Mouse (Mus musculus) hindbrain, embryonic 14.5 days (tissue): ENCODE data around the gene Larp1. TPM values are rescaled to one million over a fixed set of nuclear protein-coding genes. Genes with fewer than 3 reads are reported as not detected.
"Not testable (repeated sequence)": the region's sequence is repeated elsewhere in the genome, so short reads cannot be mapped to it uniquely, and the experiment has no call there.

Source experiments
- ATAC-seq: fragments of 200-750 bp; cut with Nextera tagmentation; 2 replicates; pipeline ENCODE4 v1.8.0; 2017; ENCODE audit warnings: moderate number of reproducible peaks, mild to moderate bottlenecking, moderate TSS enrichment, moderate library complexity; ENCODE audit not compliant: low FRiP score
- DNase-seq: peaks from one replicate; pipeline ENCODE4 v3.0.0-alpha.2; 2015; ENCODE audit warnings: low spot score
- H3K27ac ChIP-seq: fragments of 300-500 bp; sonication (generic); 2 replicates; pipeline ENCODE4 v1.5.1; 2014; ENCODE audit warnings: mild to moderate bottlenecking, moderate library complexity
- H3K27me3 ChIP-seq: fragments of 300-500 bp; sonication (generic); 2 replicates; pipeline ENCODE4 v1.6.1; 2014; ENCODE audit warnings: mild to moderate bottlenecking, low read length, mixed read lengths; ENCODE audit not compliant: control insufficient read depth, insufficient read depth
- H3K36me3 ChIP-seq: fragments of 300-500 bp; sonication (generic); replicated peaks from 2 replicates; pipeline ENCODE4 v1.6.1; 2014; ENCODE audit not compliant: control insufficient read depth, insufficient read depth
- H3K4me1 ChIP-seq: fragments of 300-500 bp; sonication (generic); replicated peaks from 2 replicates; pipeline ENCODE4 v1.6.1; 2014; ENCODE audit warnings: antibody characterized with exemption, low read length, mixed read lengths; ENCODE audit not compliant: control insufficient read depth, insufficient read depth
- H3K4me2 ChIP-seq: fragments of 300-500 bp; sonication (generic); replicated peaks from 2 replicates; pipeline ENCODE4 v1.6.1; 2014; ENCODE audit warnings: mild to moderate bottlenecking, moderate library complexity
- H3K4me3 ChIP-seq: fragments of 300-500 bp; sonication (generic); replicated peaks from 2 replicates; pipeline ENCODE4 v1.5.1; 2014; ENCODE audit warnings: mild to moderate bottlenecking, low read length
- H3K9ac ChIP-seq: fragments of 300-500 bp; sonication (generic); 2 replicates; pipeline ENCODE4 v1.6.1; 2014
- H3K9me3 ChIP-seq: fragments of 300-500 bp; sonication (generic); 2 replicates; pipeline ENCODE4 v1.6.1; 2016; ENCODE audit warnings: low read length; ENCODE audit not compliant: control insufficient read depth
- WGBS: fragments of 180-500 bp; shearing (Covaris S2); extraction: QIAGEN DNeasy Blood & Tissue Kit; methylation state at CpG from one replicate; pipeline ENCODE4 v1.1.7; 2014; 5-methylcytosine and 5-hydroxymethylcytosine counted together
- polyA plus RNA-seq: library from polyadenylated mRNA; unstranded; fragments of >200 nt; fragmentation: Nextera tagmentation; extraction: Ambion mirVana; gene quantifications from 2 replicates; pipeline ENCODE4 v1.2.1, GENCODE M21; 2014

Larp1 gene
- polyA plus RNA-seq, 1 experiment from 2014 or later, result 21.3 TPM

DNA sequence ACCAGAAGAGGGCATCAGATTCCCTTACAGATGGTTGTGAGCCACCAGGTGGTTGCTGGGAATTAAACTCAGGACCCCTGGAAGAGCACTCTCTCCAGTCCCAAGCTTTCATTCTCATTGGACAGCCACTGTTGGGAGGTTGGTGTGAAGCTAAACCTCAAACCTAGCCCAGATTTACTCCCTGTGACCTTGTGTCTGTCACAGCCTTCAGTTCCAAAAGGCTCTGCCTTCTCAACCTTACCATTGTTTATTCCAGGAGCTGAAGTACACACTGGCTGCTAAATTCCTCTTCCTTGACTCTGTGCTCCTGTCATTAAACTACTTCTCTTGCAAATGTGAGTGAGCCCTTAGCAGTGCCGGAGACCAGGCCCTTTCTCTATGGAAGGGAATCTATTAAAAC is 20.1 kb downstream of the Larp1 start:
- H3K36me3 ChIP-seq, result no peaks in the 10 kb centered on the region
- H3K27ac ChIP-seq, result no peak overlapping the region
- H3K9me3 ChIP-seq, result no peaks in the 10 kb centered on the region
- no peaks in the 10 kb centered on the region for H3K27me3 ChIP-seq
- no peak overlapping the region for H3K4me2 ChIP-seq
- 100% methylated on average over 1 of the region's 1 CpGs for WGBS
- no peak overlapping the region for H3K9ac ChIP-seq
- H3K4me3 ChIP-seq, result no peak overlapping the region
- no peak for DNase-seq
- no peaks in the 10 kb centered on the region for H3K4me1 ChIP-seq
- ATAC-seq, result no peak

DNA sequence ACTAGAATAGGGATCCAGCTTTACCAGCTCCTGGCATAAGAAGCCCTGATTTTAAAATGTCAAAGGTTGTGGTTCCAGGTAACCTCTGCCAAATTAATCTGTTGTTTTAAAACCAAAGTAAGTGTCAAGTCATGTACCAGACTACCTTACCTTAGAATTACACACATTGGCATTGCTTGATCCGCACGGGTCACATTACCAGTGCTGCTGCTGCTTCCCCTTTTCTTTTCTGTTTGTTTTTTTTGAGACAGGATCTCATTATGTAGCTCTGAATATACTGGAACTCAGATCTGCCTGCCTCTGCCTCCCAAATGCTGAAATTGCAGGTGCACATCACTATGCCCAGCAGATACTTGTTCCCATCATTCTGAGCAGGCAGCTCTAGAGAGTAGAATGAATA is 21.0 kb downstream of the Larp1 start:
- H3K27ac ChIP-seq, result no peak overlapping the region
- H3K4me3 ChIP-seq, result no peak overlapping the region

DNA sequence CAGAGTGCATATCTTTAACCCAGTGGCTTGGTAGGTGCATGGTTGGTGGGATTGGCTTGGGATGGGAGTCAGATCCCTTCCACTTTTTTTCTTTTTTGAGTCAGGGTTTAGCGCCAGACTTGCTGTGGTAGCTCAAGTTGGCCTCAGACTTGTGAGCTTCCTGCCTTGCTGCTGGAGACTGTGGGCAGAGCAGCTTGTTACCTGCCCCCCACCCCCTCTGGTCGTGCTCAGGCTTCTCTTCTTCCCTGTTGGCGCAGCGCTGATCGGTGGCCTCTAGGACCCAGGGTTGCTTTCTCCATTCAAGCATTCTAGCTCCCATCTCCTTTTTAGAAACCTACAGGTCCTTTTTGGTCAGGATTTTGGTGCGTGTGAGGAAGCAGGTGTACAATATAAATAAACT is 22.3 kb downstream of the Larp1 start:
- H3K9me3 ChIP-seq, result no peaks in the 10 kb centered on the region
- DNase-seq, result no peak
- ATAC-seq, result no peak
- H3K27me3 ChIP-seq, result no peaks in the 10 kb centered on the region
- no peak overlapping the region for H3K9ac ChIP-seq
- no peak overlapping the region for H3K4me3 ChIP-seq
- no peaks in the 10 kb centered on the region for H3K36me3 ChIP-seq
- no peak overlapping the region for H3K4me2 ChIP-seq
- WGBS, result 79% methylated on average over 6 of the region's 6 CpGs
- H3K4me1 ChIP-seq, result 0 out of 2 replicates have a peak, but pooled peaks cover 3% of the 10 kb centered on the region
- no peak overlapping the region for H3K27ac ChIP-seq

More for the DNA sequence above, 21.0 kb downstream of the Larp1 start:
- H3K36me3 ChIP-seq, result no peaks in the 10 kb centered on the region
- H3K4me1 ChIP-seq, result 0 out of 2 replicates have a peak, but pooled peaks cover 3% of the 10 kb centered on the region
- H3K27me3 ChIP-seq, result no peaks in the 10 kb centered on the region
- no peak overlapping the region for H3K4me2 ChIP-seq
- no peak overlapping the region for H3K9ac ChIP-seq
- DNase-seq (no peak), ATAC-seq (no peak)
- no peaks in the 10 kb centered on the region for H3K9me3 ChIP-seq
- 92% methylated on average over 2 of the region's 2 CpGs for WGBS

DNA sequence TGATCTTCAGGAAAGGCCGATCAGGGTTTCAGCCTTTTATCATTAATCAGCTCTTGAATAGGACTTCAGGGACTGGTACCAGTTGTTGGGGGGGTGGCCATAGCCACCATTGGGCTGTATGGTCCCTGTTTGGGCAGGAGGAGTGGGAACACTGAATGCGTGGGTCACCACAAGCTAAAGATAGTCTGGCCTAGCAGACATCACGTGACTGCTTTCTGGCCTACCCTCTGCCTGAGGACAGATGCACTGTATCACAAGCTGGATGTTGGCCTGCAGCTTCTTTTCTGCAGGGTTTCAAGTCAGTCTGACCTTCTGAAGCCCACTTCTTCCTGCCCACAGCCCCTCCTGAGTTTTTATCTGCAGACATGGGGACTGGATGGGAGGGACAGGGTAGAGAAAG is 24.8 kb downstream of the Larp1 start:
- H3K36me3 ChIP-seq, result no peaks in the 10 kb centered on the region
- H3K4me2 ChIP-seq, result no peak overlapping the region
- no peak for ATAC-seq
- no peak for DNase-seq
- H3K9ac ChIP-seq, result no peak overlapping the region
- no peak overlapping the region for H3K4me3 ChIP-seq
- no peaks in the 10 kb centered on the region for H3K9me3 ChIP-seq
- H3K27ac ChIP-seq, result no peak overlapping the region
- 83% methylated on average over 3 of the region's 3 CpGs for WGBS
- H3K4me1 ChIP-seq, result 0 out of 2 replicates have a peak, but pooled peaks cover 3% of the 10 kb centered on the region
- no peaks in the 10 kb centered on the region for H3K27me3 ChIP-seq

DNA sequence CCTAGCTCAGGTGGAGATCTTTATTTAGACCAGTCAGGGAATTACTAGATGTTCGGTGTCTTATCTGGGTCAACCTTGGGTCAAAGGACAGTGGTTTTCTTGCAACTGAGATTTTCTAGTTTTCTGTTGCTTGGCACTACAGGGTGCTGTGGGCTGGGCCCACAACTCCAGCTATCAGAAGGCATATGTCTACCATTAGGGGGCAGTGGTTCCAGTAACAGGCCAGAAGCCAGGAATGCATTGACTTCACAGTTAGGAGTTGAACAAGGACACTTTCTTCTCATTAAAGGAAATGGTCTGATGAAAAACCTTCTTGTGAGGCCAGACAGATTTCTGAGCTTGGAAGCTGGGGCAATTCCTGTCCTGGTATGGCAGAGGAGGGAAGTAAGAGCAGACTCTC is 30.2 kb downstream of the Larp1 start:
- H3K27ac ChIP-seq, result no peak overlapping the region
- H3K4me1 ChIP-seq, result 0 out of 2 replicates have a peak, but pooled peaks cover 3% of the 10 kb centered on the region
- DNase-seq, result no peak
- no peak for ATAC-seq
- H3K4me3 ChIP-seq, result no peak overlapping the region
- no peaks in the 10 kb centered on the region for H3K27me3 ChIP-seq
- no peak overlapping the region for H3K9ac ChIP-seq
- no peak overlapping the region for H3K4me2 ChIP-seq
- peaks cover 27% of the 10 kb centered on the region; the same call in 1 of the 2 replicates for H3K36me3 ChIP-seq
- H3K9me3 ChIP-seq, result no peaks in the 10 kb centered on the region
- WGBS, result 75% methylated on average over 1 of the region's 1 CpGs

DNA sequence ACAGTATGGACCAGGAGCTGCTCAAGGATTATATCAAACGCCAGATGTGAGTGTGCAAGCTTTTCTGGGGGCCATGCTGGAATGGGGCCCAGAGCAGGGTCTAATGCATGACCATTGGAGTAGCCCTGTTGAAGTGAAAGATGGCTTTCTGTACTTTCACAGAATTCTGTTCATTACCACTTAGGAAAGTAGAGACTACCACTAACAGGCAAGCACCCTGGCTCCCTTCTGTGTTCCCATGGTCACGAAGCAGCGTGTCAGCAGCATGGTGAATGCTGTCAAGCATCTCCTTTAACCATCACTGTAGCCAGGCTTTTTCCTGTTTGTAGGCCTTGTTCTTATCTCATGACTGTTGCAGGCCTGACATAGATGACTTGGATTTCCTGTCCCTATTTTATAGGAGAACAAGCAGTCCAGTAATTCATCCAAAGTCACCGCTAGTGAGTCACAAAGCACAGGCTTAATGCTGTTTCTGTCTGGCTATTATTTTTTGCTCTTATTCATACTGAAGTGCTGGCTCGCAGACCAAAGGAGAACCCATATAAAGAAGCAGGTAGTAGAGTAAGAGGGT is 34.1 kb downstream of the Larp1 start:
- no peak overlapping the region for H3K4me2 ChIP-seq
- no peak for ATAC-seq

DNA sequence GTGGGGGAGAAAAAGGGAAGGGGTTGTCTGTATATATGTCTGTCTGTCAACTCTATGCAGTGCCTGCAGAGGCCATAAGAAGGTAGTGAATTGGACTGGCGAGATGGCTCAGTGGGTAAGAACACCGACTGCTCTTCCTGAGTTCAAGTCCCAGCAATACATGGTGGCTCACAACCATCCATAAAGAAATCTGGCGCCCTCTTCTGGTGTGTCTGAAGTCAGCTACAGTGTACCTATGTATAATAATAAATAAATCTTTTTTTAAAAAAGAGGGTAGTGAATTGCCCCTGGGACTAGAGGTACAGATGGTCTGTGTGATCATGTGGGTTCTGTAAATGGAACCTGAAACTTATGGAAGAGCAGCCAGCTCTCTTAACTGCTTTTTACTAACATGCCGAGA is 37.6 kb downstream of the Larp1 start:
- no peak for ATAC-seq
- Histone ChIP-seq H3K4me3 (no peak overlapping the region), H3K9ac (no peak overlapping the region), H3K4me2 (no peak overlapping the region), H3K27ac (no peak overlapping the region), H3K9me3 (no peaks in the 10 kb centered on the region), H3K27me3 (no peaks in the 10 kb centered on the region), H3K36me3 (peaks cover 90% of the 10 kb centered on the region), H3K4me1 (no peaks in the 10 kb centered on the region)
- WGBS, result 81% methylated on average over 4 of the region's 4 CpGs
- no peak for DNase-seq

More for the DNA sequence above, 34.1 kb downstream of the Larp1 start:
- 96% methylated on average over 5 of the region's 5 CpGs for WGBS
- no peak for DNase-seq
- H3K4me1 ChIP-seq, result no peaks in the 10 kb centered on the region
- H3K27me3 ChIP-seq, result no peaks in the 10 kb centered on the region
- no peak overlapping the region for H3K9ac ChIP-seq
- no peak overlapping the region for H3K27ac ChIP-seq
- peaks cover 56% of the 10 kb centered on the region for H3K36me3 ChIP-seq
- no peak overlapping the region for H3K4me3 ChIP-seq
- H3K9me3 ChIP-seq, result no peaks in the 10 kb centered on the region

DNA sequence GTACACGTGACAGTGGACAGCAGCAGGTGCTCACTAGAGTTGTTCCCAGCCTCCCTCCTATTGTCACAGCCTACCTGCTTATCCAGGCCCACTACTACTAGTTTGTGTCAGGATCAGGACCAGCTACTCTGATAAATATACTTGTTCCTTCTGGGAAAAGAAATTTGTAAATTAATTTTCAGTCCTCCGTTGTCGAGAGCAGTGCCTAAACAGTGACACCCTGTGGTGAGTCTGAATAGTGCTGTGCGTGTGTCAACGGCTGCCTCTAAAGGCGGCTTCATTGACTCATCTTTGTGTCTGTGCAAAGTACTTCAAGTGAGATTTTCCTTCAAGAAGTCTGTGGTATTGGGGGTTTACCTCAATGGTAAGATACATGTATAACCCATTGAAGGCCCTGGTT is 48.6 kb downstream of the Larp1 start:
- Histone ChIP-seq H3K4me1 (no peaks in the 10 kb centered on the region), H3K27me3 (no peaks in the 10 kb centered on the region), H3K4me3 (no peak overlapping the region), H3K9me3 (no peaks in the 10 kb centered on the region), H3K9ac (no peak overlapping the region), H3K4me2 (no peak overlapping the region), H3K27ac (no peak overlapping the region), H3K36me3 (peaks cover 80% of the 10 kb centered on the region)
- no peak for ATAC-seq
- peak; percentile 73 for DNase-seq
- 45% methylated on average over 6 of the region's 6 CpGs for WGBS

DNA sequence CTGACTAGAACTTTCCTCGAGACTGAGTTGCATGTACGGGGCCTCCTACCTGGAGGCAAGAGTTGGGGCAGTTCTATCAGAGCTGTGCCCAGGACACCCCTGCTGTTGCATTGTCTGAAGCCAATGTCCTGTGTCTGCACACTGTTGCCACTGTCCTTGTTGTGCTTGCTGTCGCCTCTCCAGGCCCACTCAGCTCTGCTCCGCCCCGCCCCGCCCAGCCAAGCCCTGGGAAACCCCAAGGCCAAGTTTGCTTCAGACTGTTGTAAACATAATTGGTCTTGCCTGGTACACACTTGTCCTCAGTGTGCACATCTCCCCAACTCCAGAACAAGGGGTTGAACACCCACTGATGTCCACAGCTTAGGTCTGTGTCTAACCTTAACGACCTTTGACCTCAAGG is 50.9 kb downstream of the Larp1 start:
- H3K27me3 ChIP-seq, H3K4me2 ChIP-seq, DNase-seq, H3K27ac ChIP-seq, H3K9ac ChIP-seq, H3K4me1 ChIP-seq, ATAC-seq, H3K9me3 ChIP-seq, H3K4me3 ChIP-seq: not testable (repeated sequence)
- peaks cover 57% of the 10 kb centered on the region for H3K36me3 ChIP-seq
- 94% methylated on average over 7 of the region's 7 CpGs for WGBS

DNA sequence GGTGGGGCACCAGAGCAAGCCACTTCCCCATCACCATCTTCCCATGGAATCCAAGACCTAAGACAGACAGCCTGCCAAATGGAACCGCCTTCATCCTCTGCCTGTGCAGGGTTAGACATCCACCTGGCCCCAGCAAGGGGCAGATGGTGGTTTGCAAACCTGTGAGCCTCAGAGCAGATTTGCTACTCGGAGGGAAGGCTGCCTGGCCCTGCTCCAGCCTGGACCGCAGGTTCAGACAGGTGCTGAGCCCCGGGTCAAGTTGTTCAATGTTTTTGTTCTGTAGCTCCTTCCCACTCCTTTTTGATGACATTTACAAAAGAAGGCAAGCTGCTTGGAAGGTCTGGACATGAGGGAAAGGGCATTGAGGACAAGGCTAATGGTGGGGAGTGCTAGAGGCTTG is 52.4 kb downstream of the Larp1 start:
- H3K36me3 ChIP-seq, result peaks cover 43% of the 10 kb centered on the region
- not testable (repeated sequence) for DNase-seq, H3K9ac ChIP-seq, H3K9me3 ChIP-seq, ATAC-seq, H3K27ac ChIP-seq, H3K4me1 ChIP-seq, H3K4me2 ChIP-seq, H3K4me3 ChIP-seq, H3K27me3 ChIP-seq
- WGBS, result 90% methylated on average over 3 of the region's 4 CpGs
